Mouse (Mus musculus) thymus, postnatal 14 days (tissue): ENCODE data around the gene Fam131b.
A peak's percentile ranks its signal among the peaks of the same experiment; 100 is the strongest.

Source experiments
- DNase-seq: peaks from one replicate; pipeline ENCODE4 v3.0.0; 2021

The Fam131b gene

GRCm38 (mm10) chr6:42324482-42325267 lies at the start of gene Fam131b:
Fam131b (minus strand) TSS chr6:42324643.
- peak; percentile 75 for DNase-seq

GRCm38 (mm10) chr6:42373669-42374430 lies 49.4 kb upstream of the Fam131b start:
- no peak for DNase-seq

- DNase-seq: peak; percentile 75
Observed at GRCm38 (mm10) chr6:42372816-42373547, 48.5 kb upstream of the Fam131b start, which contains the start of gene Epha1. Epha1 (minus strand) TSS chr6:42373268.

- no peak for DNase-seq
Observed at GRCm38 (mm10) chr6:42372421-42372815, 48.0 kb upstream of the Fam131b start.

- no peak for DNase-seq
Observed at GRCm38 (mm10) chr6:42372001-42372400, 47.6 kb upstream of the Fam131b start.

- DNase-seq: no peak
Observed at GRCm38 (mm10) chr6:42370630-42371363, 46.4 kb upstream of the Fam131b start.

- DNase-seq: no peak
Observed at GRCm38 (mm10) chr6:42369870-42370269, 45.4 kb upstream of the Fam131b start.

GRCm38 (mm10) chr6:42365215-42365614 lies 40.8 kb upstream of the Fam131b start:
- DNase-seq: no peak

- no peak for DNase-seq
Observed at GRCm38 (mm10) chr6:42364607-42365006, 40.2 kb upstream of the Fam131b start.

GRCm38 (mm10) chr6:42364066-42364465 lies 39.6 kb upstream of the Fam131b start:
- DNase-seq: no peak

GRCm38 (mm10) chr6:42362974-42363373 lies 38.5 kb upstream of the Fam131b start:
- DNase-seq: no peak

GRCm38 (mm10) chr6:42362497-42362896 lies 38.1 kb upstream of the Fam131b start:
- no peak for DNase-seq

GRCm38 (mm10) chr6:42362074-42362473 lies 37.6 kb upstream of the Fam131b start:
- DNase-seq: no peak

- DNase-seq: no peak
Observed at GRCm38 (mm10) chr6:42361041-42361895, 36.8 kb upstream of the Fam131b start.

GRCm38 (mm10) chr6:42360231-42360840 lies 35.9 kb upstream of the Fam131b start:
- DNase-seq: no peak

- no peak for DNase-seq
Observed at GRCm38 (mm10) chr6:42359364-42360147, 35.1 kb upstream of the Fam131b start.

- no peak for DNase-seq
Observed at GRCm38 (mm10) chr6:42358901-42359300, 34.5 kb upstream of the Fam131b start.

GRCm38 (mm10) chr6:42357901-42358300 lies 33.5 kb upstream of the Fam131b start:
- no peak for DNase-seq

GRCm38 (mm10) chr6:42356913-42357312 lies 32.5 kb upstream of the Fam131b start:
- DNase-seq: no peak
